Mouse (Mus musculus) retina, embryonic 14.5 days (tissue): ENCODE results near the gene Nfs1.
"Not testable (repeated sequence)": the region's sequence is repeated elsewhere in the genome, so short reads cannot be mapped to it uniquely, and the experiment has no call there.

Experiments used
- DNase-seq: peaks from one replicate; pipeline ENCODE4 v3.0.0-alpha.2; 2015; ENCODE audit warnings: low spot score

Gene Nfs1

DNA sequence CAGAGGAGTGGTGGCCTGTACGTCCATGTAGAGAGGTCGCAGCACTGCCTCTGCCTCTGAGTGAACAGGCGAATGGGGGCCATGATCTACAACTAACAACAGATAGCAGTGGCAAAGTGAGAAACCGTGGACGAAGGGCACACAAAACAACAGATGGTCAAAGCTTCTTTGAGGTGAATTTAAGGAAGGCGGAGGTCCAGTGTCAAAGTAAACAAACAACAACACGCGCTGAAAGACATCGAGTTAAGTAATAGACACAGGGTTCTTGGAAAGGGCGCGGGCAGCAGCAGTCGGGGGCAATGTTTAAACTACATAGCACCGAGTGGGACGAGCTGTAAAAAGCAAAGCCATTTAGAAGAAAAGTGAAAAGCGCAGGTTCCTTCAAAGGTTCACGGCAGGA lies 619 bp downstream of the Nfs1 start:
- DNase-seq = no peak

DNA sequence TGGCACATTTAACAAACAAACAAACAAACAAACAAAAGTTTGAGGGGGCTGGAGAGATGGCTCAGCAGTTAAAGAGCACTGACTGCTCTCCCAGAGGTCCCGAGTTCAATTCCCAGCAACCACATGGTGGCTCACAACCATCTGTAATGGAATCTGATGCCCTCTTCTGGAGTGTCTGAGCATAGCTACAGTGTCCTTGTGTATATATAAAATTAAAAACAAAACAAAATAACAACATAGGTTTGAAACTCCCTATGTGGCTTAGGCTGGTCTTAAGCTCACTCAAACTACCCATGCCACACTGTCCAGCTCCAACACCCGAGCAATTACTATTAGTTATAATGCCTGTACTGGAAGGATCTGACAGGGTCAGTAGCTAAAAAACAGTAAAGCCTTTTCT lies 1.2 kb downstream of the Nfs1 start:
- DNase-seq = no peak

GRCm38 (mm10) chr2:156135695-156136094 lies 8.3 kb downstream of the Nfs1 start:
- no peak for DNase-seq

GRCm38 (mm10) chr2:156134161-156134560 lies 9.8 kb downstream of the Nfs1 start:
- no peak for DNase-seq

- no peak for DNase-seq
Measured at GRCm38 (mm10) chr2:156126992-156127391, 17.0 kb downstream of the Nfs1 start, which contains the start of gene Gm28036. Gene Gm28036 (minus strand): TSS chr2:156127092.

DNA sequence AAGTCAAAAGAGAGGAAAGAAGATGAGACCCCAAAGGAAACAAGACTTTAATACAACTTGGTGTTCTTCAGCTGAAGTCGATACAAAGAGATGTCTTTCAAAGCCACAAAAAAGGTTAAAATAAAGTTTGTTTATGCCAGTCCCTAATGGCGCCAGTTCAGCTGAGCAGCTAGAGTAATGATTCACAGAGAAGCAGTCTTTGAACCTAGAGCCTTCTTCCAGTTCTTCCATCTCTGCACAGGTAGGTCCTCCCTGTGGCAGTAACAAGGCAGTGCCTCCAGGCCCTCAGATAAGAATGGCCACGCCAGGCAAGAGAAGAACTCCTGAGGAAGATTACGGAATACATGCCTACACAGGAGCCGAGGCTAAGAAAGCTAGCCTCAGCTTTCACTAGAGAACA lies 20.3 kb downstream of the Nfs1 start:
- no peak for DNase-seq

DNA sequence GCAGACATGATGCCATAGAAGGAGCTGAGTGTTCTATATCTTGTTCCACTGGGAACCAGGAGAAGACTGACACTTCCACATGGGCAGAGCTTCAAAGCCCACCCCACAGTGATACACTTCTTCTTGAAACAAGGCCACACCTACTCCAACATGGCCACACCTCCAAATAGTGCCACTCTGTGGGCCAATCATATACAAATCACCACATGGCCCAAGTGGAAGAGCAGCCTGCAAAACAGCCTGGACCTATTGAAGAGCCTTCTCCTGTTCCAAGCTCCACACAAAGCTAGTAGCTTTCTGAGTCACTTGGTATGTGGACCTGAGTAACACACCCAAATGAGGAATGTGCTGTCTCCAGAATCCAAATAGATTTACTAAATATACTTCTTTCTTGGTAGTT lies 24.4 kb downstream of the Nfs1 start:
- DNase-seq = no peak

DNA sequence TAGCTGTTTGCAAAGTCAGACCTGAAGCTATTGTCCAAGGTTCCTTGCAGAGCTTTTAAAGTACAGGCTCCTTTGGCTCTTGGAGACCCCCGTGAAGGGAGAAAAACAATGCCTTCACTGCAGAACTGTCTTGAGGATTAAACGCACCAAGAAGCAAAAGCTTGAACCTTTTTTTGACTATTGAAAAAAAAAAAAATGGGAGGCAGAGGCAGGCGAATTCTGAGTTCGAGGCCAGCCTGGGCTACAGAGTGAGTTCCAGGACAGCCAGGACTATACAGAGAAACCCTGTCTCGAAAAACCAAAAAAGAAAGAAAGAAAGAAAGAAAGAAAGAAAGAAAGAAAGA lies 31.9 kb downstream of the Nfs1 start:
- not testable (repeated sequence) for DNase-seq

DNA sequence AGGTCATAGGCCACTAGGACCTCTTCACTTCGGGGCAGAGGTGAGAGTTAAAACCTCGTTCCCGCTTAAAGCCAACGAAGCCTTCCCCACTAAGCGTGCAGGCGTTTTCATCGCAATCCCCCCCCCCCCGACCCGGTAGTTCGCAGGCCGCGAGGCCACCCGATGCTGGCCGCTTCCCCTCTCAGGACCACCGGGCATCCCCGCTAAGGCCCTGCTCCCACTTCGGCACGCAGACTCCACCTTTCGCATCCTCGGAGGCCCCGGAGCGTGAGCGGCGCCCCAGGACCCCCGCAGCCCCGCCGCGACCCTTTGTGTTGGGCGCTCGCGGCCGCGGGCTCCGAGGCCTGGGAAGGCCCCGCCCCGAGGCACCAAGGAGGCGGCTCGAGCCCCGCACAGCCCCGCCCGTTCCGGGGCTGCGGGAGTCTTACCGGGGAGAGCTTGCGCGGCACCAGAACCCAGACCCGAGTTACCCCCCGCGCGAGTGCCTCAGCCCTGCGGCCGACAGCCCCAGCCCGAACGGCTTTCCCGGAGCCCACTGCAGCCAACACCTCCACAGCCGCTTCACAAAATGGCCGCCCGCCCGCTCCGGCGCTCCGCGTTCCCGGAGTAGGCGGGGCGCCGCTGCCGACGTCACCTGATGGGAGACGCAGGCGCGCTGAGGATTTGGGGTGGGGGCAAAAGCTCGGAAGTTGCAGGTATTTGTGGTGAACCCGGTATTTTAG lies 32.5 kb downstream of the Nfs1 start, which contains the start of the genes Cpne1 and Rbm12:
Cpne1 (minus strand) TSS at position 608 of the 722 bp plus-strand sequence.
Rbm12 (minus strand) TSS at position 621 of the 722 bp plus-strand sequence.
- DNase-seq = peak; percentile 92

GRCm38 (mm10) chr2:156110627-156111357 lies 33.2 kb downstream of the Nfs1 start:
- peak; percentile 59 for DNase-seq

- no peak for DNase-seq
Measured at GRCm38 (mm10) chr2:156091926-156092325, 52.1 kb downstream of the Nfs1 start.

DNA sequence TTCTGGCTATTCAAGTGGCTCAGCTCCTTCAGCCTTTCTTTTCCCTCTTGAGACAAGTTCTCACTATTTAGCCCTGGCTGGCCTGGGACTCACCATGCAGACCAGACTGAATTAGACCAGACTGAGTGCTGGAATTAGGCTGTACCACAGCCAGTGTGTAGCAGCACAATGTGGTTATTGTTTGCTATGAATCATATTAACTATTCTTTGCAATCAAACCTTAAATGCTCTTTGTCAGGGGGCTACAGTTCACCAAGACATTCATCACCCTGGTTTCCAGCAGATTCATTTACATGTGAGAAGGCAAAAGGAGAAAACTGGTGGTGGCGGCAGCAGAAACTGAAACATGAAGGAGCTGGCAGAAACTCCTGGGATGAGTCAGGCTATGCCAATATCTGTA lies 54.2 kb downstream of the Nfs1 start:
- no peak for DNase-seq

DNA sequence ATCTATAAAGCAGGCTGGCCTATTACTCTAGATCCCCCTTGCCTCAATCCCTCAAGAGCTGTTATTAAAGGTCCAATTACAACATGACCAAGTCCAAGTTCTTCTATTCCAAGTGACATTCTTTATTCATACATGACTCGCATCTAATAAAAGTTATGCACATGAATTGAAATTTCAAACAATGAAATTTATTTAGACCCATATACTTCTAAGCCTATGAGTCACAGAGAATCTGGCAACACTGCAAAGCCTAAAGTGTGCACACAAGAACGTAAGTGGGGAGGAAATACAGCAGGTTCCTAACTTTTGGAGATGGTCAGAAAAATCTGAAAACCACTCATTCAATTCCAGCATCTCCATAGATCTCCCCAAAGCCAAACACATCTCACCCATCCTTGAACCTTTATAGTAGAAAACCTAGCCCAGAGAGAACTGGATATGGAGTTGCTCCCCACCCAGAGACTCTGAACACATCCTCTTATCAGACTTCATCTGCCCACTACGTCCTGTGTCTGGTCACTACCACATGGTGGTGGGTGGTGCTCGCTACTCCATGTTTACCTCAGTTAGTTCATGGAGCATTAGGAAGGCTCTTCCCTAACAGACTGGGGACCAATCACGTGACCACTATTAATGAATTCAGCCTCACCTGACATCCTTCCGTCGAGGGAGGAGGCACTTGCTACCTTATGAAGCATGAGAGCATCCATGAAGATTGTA lies 56.4 kb downstream of the Nfs1 start:
- no peak for DNase-seq

- DNase-seq = no peak
Measured at GRCm38 (mm10) chr2:156084541-156084940, 59.4 kb downstream of the Nfs1 start.

DNA sequence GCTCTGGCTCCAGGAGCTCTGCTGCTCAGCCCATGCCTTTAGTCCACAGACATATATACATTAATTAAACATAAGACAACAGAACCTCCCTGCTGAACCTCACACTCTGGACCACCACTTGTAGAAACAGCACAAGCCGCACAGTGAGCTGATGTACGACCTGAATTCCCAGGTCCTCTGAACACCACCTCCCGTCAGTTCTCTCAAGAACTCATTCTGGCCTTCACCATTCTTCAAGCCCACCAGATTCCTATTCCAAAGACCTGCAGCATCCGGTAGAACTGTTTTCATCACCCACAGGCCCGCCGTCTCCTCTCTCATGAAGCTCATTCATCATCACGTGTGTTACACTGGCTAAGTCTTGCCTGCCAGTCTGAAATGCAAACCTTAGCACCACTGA lies 63.6 kb downstream of the Nfs1 start:
- no peak for DNase-seq

- DNase-seq = no peak
Measured at GRCm38 (mm10) chr2:156079674-156080073, 64.3 kb downstream of the Nfs1 start.

DNA sequence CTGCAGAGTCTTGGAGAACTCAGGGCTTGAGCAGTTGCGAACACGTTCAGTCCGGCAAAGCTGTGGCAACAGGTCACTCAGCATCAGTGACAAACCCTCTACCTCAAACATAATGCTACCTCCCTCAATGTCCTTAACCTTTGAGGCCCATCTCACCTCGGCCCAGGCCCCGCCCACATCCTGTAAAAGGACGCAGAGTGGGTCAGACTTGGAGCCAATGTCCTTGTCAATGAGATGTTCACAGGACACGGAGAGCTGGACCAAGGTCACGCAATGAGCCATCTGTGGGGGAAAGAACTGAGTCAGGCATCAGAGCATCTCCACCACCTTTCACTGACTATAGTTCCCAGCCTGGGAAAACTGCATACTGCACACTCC lies 64.8 kb downstream of the Nfs1 start:
- no peak for DNase-seq

DNA sequence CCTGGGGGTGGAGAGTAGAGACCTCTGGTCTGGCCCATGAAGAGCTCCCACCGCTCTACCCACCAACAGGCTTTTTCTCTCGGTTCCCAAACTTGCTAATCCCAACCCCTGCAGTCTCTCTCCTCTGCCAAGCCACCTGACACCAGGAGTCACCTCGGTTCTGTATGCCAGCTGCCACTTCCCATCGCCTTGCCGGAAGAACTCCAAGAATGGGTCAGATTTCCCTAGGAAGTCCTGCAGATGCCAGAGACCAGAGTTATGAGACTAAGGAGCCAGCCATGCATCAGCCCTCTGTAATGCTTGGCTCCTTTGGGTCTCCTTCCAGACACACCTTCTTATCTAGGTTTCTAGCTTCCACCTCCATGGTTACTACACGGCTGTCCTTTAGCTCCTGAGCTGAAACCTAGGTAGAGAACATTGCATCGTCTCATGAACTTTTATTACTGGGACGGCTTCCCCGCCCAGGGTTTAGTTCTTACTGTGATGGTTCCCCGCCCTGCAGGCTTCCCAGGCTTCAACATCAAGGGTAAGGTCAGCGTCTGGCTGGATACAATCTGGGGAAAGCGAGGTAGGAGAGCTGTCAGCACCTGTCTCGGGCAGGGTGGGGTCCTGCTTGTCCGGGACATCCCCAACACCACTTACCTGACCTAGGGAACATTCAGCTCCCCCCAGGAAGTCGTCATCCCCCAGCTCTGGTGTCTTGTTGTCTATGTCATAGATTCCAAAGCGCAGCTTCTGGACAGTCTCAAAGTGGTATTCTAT lies 65.4 kb downstream of the Nfs1 start:
- DNase-seq = no peak

GRCm38 (mm10) chr2:156077461-156077860 lies 66.5 kb downstream of the Nfs1 start:
- no peak for DNase-seq

- no peak for DNase-seq
Measured at GRCm38 (mm10) chr2:156073725-156074124, 70.3 kb downstream of the Nfs1 start.
